Mouse (Mus musculus) liver, embryonic 16.5 days (tissue): Measurements from ENCODE around the gene Panx1. TPM values are rescaled to one million over a fixed set of nuclear protein-coding genes. Genes with fewer than 3 reads are reported as not detected.

ENCODE experiments used
- ATAC-seq: fragments of 200-750 bp; cut with Nextera tagmentation; 2 replicates; pipeline ENCODE4 v1.8.0; 2017; ENCODE audit warnings: low read depth, mild to moderate bottlenecking, moderate number of reproducible peaks, moderate library complexity
- H3K27ac ChIP-seq: fragments of 300-500 bp; sonication (generic); 2 replicates; pipeline ENCODE4 v1.5.1; 2014; ENCODE audit warnings: mild to moderate bottlenecking, low read length
- H3K27me3 ChIP-seq: fragments of 300-500 bp; sonication (generic); 2 replicates; pipeline ENCODE4 v1.6.1; 2014; ENCODE audit warnings: low read depth, low read length, mixed read lengths; ENCODE audit not compliant: control insufficient read depth, insufficient read depth
- H3K36me3 ChIP-seq: fragments of 300-500 bp; sonication (generic); 2 replicates; pipeline ENCODE4 v1.6.1; 2014; ENCODE audit warnings: mild to moderate bottlenecking; ENCODE audit not compliant: control insufficient read depth, insufficient read depth
- H3K4me1 ChIP-seq: fragments of 300-500 bp; sonication (generic); 2 replicates; pipeline ENCODE4 v1.6.1; 2014; ENCODE audit warnings: low read depth, low read length, mixed read lengths; ENCODE audit not compliant: control insufficient read depth
- H3K4me2 ChIP-seq: fragments of 300-500 bp; sonication (generic); 2 replicates; pipeline ENCODE4 v1.6.1; 2014; ENCODE audit warnings: low read depth, low read length, mixed read lengths
- H3K4me3 ChIP-seq: fragments of 300-500 bp; sonication (generic); 2 replicates; pipeline ENCODE4 v1.5.1; 2014; ENCODE audit warnings: low read depth, mild to moderate bottlenecking, low read length
- H3K9ac ChIP-seq: fragments of 300-500 bp; sonication (generic); 2 replicates; pipeline ENCODE4 v1.6.1; 2014; ENCODE audit warnings: low read depth, low read length
- H3K9me3 ChIP-seq: fragments of 300-500 bp; sonication (generic); replicated peaks from 2 replicates; pipeline ENCODE4 v1.6.1; 2016; ENCODE audit warnings: low read length; ENCODE audit not compliant: control insufficient read depth
- WGBS: fragments of 180-500 bp; shearing (Covaris S2); extraction: QIAGEN DNeasy Blood & Tissue Kit; methylation state at CpG from one replicate; pipeline ENCODE4 v1.1.7; 2014; ENCODE audit not compliant: insufficient replicate concordance; 5-methylcytosine and 5-hydroxymethylcytosine counted together
- polyA plus RNA-seq: library from polyadenylated mRNA; unstranded; fragments of >200 nt; fragmentation: Nextera tagmentation; extraction: Ambion mirVana; gene quantifications from 2 replicates; pipeline ENCODE4 v1.2.1, GENCODE M21; 2015

The Panx1 gene
- polyA plus RNA-seq, 1 experiment from 2014 or later, result 3.3 TPM

DNA sequence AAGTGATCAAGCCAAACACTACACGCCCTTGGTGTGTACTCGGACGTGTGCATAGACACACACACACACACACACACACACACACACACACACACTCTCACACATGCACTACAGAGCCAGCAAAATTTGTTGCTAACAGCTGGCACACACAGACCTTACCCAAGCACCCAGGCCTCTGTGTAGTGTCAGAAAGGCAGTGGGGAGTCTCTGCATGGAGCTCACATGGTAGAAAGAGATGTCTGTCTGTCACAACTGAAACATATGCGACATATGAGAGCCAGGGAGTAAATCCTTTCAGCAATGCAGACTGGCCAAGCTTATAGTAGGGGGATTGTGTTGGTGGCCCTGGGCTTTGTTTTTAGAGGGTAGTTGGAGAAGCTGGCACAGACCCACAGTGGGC lies 12.5 kb downstream of the Panx1 start:
- Histone ChIP-seq H3K4me2 (no peak overlapping the region), H3K9ac (no peak overlapping the region), H3K36me3 (no peaks in the 10 kb centered on the region), H3K27ac (no peak overlapping the region), H3K9me3 (no peaks in the 10 kb centered on the region), H3K4me3 (no peak overlapping the region), H3K27me3 (no peaks in the 10 kb centered on the region), H3K4me1 (no peaks in the 10 kb centered on the region)
- WGBS, result 65% methylated on average over 4 of the region's 4 CpGs
- ATAC-seq, result no peak

GRCm38 (mm10) chr9:15030771-15031170 lies 14.5 kb downstream of the Panx1 start:
- Histone ChIP-seq H3K36me3 (no peaks in the 10 kb centered on the region), H3K4me2 (no peak overlapping the region), H3K4me3 (no peak overlapping the region), H3K9me3 (no peaks in the 10 kb centered on the region), H3K9ac (no peak overlapping the region), H3K27ac (no peak overlapping the region), H3K4me1 (no peaks in the 10 kb centered on the region), H3K27me3 (no peaks in the 10 kb centered on the region)
- WGBS, result 66% methylated on average over 8 of the region's 8 CpGs
- no peak for ATAC-seq

GRCm38 (mm10) chr9:15029025-15029727 lies 16.1 kb downstream of the Panx1 start:
- Histone ChIP-seq H3K4me3 (no peak overlapping the region), H3K9ac (no peak overlapping the region), H3K27ac (no peak overlapping the region), H3K4me2 (no peak overlapping the region), H3K9me3 (no peaks in the 10 kb centered on the region), H3K27me3 (no peaks in the 10 kb centered on the region), H3K36me3 (no peaks in the 10 kb centered on the region), H3K4me1 (no peaks in the 10 kb centered on the region)
- no peak for ATAC-seq
- 35% methylated on average over 4 of the region's 5 CpGs for WGBS

DNA sequence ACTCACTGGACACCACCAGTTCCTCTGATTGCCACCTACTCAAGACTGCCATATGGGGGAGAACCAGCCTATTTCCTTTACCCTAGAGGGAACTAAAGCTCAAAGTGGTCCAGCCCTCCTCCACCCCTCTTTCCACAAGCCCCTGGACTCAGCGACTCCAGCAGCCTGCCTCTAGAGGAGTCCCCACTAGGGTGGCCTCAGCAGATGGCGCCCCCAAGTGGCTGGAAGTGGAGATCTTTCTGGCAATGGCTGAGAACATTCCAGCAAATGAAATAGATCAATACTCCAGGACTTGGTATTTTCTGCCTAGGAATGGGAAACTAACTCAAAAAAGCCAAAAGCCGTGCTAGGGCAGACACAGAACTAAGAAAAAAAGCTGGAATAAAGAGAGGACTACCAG lies 17.6 kb downstream of the Panx1 start:
- no peak overlapping the region for H3K4me2 ChIP-seq
- H3K4me3 ChIP-seq, result no peak overlapping the region
- no peaks in the 10 kb centered on the region for H3K27me3 ChIP-seq
- no peaks in the 10 kb centered on the region for H3K4me1 ChIP-seq
- H3K36me3 ChIP-seq, result no peaks in the 10 kb centered on the region
- ATAC-seq, result no peak
- no peaks in the 10 kb centered on the region for H3K9me3 ChIP-seq
- WGBS, result 35% methylated on average over 3 of the region's 3 CpGs
- no peak overlapping the region for H3K9ac ChIP-seq
- H3K27ac ChIP-seq, result no peak overlapping the region

DNA sequence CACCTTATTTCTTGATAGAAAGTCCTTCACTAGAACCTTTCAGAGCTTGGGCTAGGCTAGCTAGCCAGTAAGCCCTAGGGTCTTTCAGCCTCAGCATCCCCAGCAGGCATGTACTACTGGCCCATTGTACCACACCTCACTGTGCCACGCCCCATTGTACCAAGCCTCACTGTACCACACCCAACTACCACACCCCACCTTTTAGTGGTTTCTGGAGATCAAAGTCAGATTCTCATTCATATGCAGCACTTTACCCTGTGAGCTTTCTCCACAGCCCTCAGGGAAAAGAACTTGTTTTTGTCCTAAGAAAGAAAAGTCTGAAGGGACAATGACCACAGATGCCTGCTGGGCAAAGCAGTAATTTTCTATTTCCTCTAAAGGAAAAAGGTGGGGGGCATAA lies 22.2 kb downstream of the Panx1 start:
- Histone ChIP-seq H3K9me3 (no peaks in the 10 kb centered on the region), H3K4me2 (no peak overlapping the region), H3K9ac (no peak overlapping the region), H3K4me3 (no peak overlapping the region), H3K4me1 (no peaks in the 10 kb centered on the region), H3K27me3 (no peaks in the 10 kb centered on the region), H3K36me3 (no peaks in the 10 kb centered on the region), H3K27ac (no peak overlapping the region)
- no peak for ATAC-seq
- WGBS, result 50% methylated on average over 1 of the region's 1 CpGs

GRCm38 (mm10) chr9:15021156-15021555 lies 24.1 kb downstream of the Panx1 start:
- no peak overlapping the region for H3K27ac ChIP-seq
- no peak overlapping the region for H3K9ac ChIP-seq
- WGBS, result 36% methylated on average over 9 of the region's 9 CpGs
- ATAC-seq, result no peak
- H3K4me3 ChIP-seq, result no peak overlapping the region
- H3K4me2 ChIP-seq, result no peak overlapping the region
- no peaks in the 10 kb centered on the region for H3K36me3 ChIP-seq
- H3K27me3 ChIP-seq, result no peaks in the 10 kb centered on the region
- H3K4me1 ChIP-seq, result no peaks in the 10 kb centered on the region
- H3K9me3 ChIP-seq, result no peaks in the 10 kb centered on the region

GRCm38 (mm10) chr9:15020561-15021080 lies 24.7 kb downstream of the Panx1 start:
- Histone ChIP-seq H3K9me3 (no peaks in the 10 kb centered on the region), H3K4me3 (no peak overlapping the region), H3K27me3 (no peaks in the 10 kb centered on the region), H3K36me3 (no peaks in the 10 kb centered on the region), H3K4me2 (no peak overlapping the region), H3K4me1 (no peaks in the 10 kb centered on the region), H3K27ac (no peak overlapping the region), H3K9ac (no peak overlapping the region)
- ATAC-seq, result no peak
- WGBS, result 62% methylated on average over 5 of the region's 5 CpGs

- H3K4me3 ChIP-seq, result no peak overlapping the region
- no peak for ATAC-seq
- H3K9ac ChIP-seq, result no peak overlapping the region
- no peaks in the 10 kb centered on the region for H3K36me3 ChIP-seq
- H3K4me2 ChIP-seq, result no peak overlapping the region
- no peaks in the 10 kb centered on the region for H3K27me3 ChIP-seq
- H3K9me3 ChIP-seq, result no peaks in the 10 kb centered on the region
- no peak overlapping the region for H3K27ac ChIP-seq
- H3K4me1 ChIP-seq, result no peaks in the 10 kb centered on the region
- WGBS, result 39% methylated on average over 5 of the region's 5 CpGs
These were observed 26.5 kb downstream of the Panx1 start for GRCm38 (mm10) chr9:15018756-15019131.

DNA sequence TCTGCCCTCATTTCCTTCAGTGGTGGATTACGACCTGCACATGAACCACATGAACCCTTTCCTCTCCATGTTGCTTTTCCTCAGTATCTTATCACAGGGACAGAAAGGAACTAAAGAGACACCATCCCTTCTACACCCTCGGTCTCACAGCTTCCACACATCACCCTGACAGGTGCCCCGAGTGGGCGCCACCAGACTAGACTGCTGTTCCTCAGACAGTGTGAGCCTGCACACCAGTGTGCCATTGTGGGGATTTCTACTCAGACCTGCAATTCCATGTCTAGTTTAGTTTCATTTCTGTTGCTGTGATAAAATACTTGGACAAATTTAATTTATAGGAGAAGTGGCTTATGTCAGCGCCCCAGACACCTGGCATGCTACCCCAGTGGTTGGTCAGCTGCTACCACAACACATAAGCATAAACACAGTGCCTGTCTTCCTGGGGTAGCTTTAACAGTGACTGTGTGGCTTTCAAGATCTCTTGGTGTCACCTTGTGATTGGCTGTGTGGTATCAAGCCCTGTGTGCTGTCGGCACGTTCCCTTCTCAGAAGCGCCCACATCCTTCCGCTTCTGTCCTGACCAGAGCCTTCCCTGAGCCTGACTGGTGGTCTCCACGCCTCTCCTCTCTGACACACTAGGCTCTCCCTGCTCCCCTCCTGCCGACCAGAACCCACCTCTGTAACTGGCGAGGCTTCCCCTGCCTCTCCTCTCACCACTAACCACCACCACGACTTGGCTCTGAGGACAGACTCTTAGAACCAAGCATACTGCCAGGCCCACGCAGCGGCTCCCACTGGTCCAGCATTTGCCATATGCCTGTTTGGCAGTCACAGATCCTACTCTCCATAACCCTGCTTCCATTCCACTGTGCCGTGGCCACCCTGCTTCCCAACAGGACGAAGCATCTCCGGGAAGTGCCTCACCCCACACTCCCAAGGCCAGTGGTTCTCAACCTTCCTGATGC lies 27.2 kb downstream of the Panx1 start:
- Histone ChIP-seq H3K36me3 (no peaks in the 10 kb centered on the region), H3K27ac (no peak overlapping the region), H3K4me1 (no peaks in the 10 kb centered on the region), H3K4me3 (no peak overlapping the region), H3K9ac (no peak overlapping the region), H3K9me3 (no peaks in the 10 kb centered on the region), H3K27me3 (no peaks in the 10 kb centered on the region), H3K4me2 (no peak overlapping the region)
- peak; percentile 59 for ATAC-seq
- 33% methylated on average over 18 of the region's 18 CpGs for WGBS
